Mouse (Mus musculus): ENCODE results near the gene 1810062G17Rik. TPM values are rescaled to one million over a fixed set of nuclear protein-coding genes. Genes with fewer than 3 reads are reported as not detected.
A peak's percentile ranks its signal among the peaks of the same experiment; 100 is the strongest.

The 1810062G17Rik gene
- total RNA-seq, 1 experiment, result 1.3 TPM

DNA sequence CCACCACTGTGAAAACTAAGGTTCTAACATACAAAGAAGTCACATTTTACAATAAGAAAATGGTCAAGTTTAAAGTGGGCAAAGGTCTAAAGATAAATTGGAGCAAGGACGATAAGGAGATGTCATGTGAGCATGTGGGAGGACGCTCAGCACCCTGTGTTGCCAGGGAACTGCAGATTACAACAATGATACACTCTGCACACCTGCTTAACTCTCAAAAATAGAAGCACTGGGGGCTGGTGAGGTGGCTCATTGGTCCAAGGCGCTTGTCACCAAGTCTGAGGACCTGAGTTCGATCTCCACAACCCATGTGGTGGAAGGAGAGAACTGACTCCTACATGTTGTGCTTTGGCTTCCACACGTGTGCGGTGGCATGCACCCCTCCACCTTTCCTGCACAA, 35.8 kb downstream of the 1810062G17Rik start:
- no peak overlapping the region for H3K4me3 ChIP-seq (ENCODE audit: insufficient read depth in 1 of 2, low read depth in 1 of 2, low read length in 2 of 2, poor library complexity in 1 of 2, severe bottlenecking in 1 of 2)
- H3K9me3 ChIP-seq (ENCODE audit: control insufficient read depth, insufficient read depth, low read depth, low read length), result no peaks in the 10 kb centered on the region
- TF ChIP-seq ZNF384 (IDR thresholded peaks at IDR 0.05; ENCODE audit: low read depth, low read length) (no peak), HCFC1 (IDR thresholded peaks at IDR 0.05; ENCODE audit: borderline replicate concordance, insufficient read depth, low read length) (no peak), CHD2 (IDR thresholded peaks at IDR 0.05; ENCODE audit: low read depth, low read length) (no peak)
- no peak for DNase-seq (ENCODE audit: low read depth, low spot score)
- H3K36me3 ChIP-seq (ENCODE audit: control insufficient read depth, insufficient read depth, low read length, poor library complexity, severe bottlenecking), result no peaks in the 10 kb centered on the region
- in situ Hi-C loops (cut with MboI; ENCODE audit: low sequenced_read_pairs in 2 of 2, unreplicated experiment in 2 of 2), result no loop called here
- no peak overlapping the region for H3K9ac ChIP-seq (ENCODE audit: insufficient read depth, low read depth, low read length, poor library complexity, severe bottlenecking)
- H3K27ac ChIP-seq (ENCODE audit: insufficient read depth, low read depth, low read length, poor library complexity, severe bottlenecking), result no peak overlapping the region
- H3K4me1 ChIP-seq (ENCODE audit: control insufficient read depth in 2 of 2, insufficient read depth in 2 of 2, low read length in 2 of 2, poor library complexity in 1 of 2), result no peaks in the 10 kb centered on the region

DNA sequence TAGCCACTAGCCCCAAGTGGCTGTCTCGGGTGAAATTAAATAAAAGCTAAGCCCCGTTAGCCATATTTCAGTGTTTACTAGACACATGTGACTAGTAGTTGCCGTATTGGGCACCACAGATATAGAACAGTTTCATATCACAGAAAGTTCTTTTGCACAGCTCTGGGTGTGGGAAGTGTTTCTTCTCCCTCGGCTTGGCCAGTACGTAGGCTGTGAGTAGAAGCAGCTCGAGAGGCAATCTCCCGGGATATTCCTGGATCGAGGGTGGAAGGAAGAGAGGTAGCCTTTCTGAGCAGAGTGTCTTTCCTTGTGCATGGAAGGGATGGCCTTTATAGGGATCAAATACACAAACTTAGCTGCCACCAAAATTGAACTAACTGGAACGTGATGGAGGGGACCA, 40.5 kb downstream of the 1810062G17Rik start:
- TF ChIP-seq ZNF384 (IDR thresholded peaks at IDR 0.05; ENCODE audit: low read depth, low read length), result no peak
- TF ChIP-seq MAFK (IDR thresholded peaks at IDR 0.05; ENCODE audit: insufficient read depth, low read depth, low read length), result no peak
- no peak for TF ChIP-seq ZC3H11A (IDR thresholded peaks at IDR 0.05; ENCODE audit: borderline replicate concordance, low read depth, low read length)
- TF ChIP-seq CHD2 (IDR thresholded peaks at IDR 0.05; ENCODE audit: low read depth, low read length), result no peak
- no peaks in the 10 kb centered on the region for H3K36me3 ChIP-seq (ENCODE audit: control insufficient read depth, insufficient read depth, low read length, poor library complexity, severe bottlenecking)
- in situ Hi-C loops (cut with MboI; ENCODE audit: low sequenced_read_pairs in 2 of 2, unreplicated experiment in 2 of 2), result no loop called here
- no peaks in the 10 kb centered on the region; a peak in 2 of 4 replicates for H3K4me1 ChIP-seq (ENCODE audit: control insufficient read depth in 2 of 2, insufficient read depth in 2 of 2, low read length in 2 of 2, poor library complexity in 1 of 2)
- H3K9me3 ChIP-seq (ENCODE audit: control insufficient read depth, insufficient read depth, low read depth, low read length), result no peaks in the 10 kb centered on the region
- H3K4me3 ChIP-seq (ENCODE audit: insufficient read depth in 1 of 2, low read depth in 1 of 2, low read length in 2 of 2, poor library complexity in 1 of 2, severe bottlenecking in 1 of 2), result no peak overlapping the region
- H3K9ac ChIP-seq (ENCODE audit: insufficient read depth, low read depth, low read length, poor library complexity, severe bottlenecking), result no peak overlapping the region
- no peak for DNase-seq (ENCODE audit: low read depth, low spot score)
- no peak overlapping the region for H3K27ac ChIP-seq (ENCODE audit: insufficient read depth, low read depth, low read length, poor library complexity, severe bottlenecking)

DNA sequence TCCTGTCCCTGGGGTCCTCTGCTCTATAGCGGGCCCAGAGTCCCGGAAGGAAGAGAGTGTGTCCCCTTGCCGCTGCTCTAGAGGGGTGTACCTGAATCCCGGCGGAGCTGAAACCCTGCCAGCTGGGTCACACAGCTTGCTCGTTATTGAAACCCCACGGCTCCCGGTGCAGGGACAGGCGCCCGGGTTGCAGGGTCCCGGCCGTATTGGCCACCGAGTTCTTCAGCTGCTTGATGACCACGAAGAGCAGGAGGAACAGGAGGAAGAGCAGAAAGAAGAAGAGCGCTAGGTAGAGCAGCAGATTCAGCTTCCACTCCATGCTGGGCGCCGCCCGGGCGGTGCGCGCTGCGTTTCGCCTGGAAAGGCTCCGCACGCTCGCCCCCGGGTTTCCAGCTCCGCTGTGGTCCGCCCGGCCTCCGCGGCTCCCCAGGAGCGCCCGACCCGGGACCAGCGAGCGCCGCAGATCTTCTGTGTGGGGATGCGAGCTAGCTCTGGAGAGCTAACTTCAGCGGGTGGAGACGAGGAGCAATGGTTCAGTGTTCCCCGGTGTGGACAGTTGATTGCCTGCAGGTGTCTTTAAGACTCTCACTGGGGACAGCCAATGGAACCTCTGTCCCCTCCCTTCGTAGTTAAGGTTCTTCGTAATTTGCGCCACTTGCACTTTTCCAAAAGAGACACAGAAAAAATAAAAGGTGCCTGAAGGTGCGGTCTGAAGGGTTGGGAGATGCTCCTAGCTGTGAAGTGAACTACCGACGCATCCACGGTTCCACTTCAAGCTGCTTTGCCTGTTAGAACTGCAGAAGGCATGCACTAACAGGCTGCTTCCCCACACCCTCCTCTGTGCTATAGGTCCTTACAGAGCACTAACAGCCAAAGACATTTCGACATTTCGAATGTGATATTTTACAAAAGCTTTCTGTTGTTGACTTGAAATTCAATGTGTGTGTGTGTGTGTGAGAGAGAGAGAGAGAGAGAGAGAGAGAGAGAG, 45.6 kb downstream of the 1810062G17Rik start, which contains the start of gene Gm11549:
Gm11549 (minus strand) TSS at position 741 of the 988 bp plus-strand sequence.
- in situ Hi-C loops (cut with MboI; ENCODE audit: low sequenced_read_pairs in 2 of 2, unreplicated experiment in 2 of 2), result no loop called here
- TF ChIP-seq ZNF384 (IDR thresholded peaks at IDR 0.05; ENCODE audit: low read depth, low read length), result no peak
- Histone ChIP-seq H3K36me3 (ENCODE audit: control insufficient read depth, insufficient read depth, low read length, poor library complexity, severe bottlenecking) (no peaks in the 10 kb centered on the region), H3K9me3 (ENCODE audit: control insufficient read depth, insufficient read depth, low read depth, low read length) (no peaks in the 10 kb centered on the region), H3K27ac (ENCODE audit: insufficient read depth, low read depth, low read length, poor library complexity, severe bottlenecking) (no peak within 1 kb of the TSS), H3K9ac (ENCODE audit: insufficient read depth, low read depth, low read length, poor library complexity, severe bottlenecking) (peak within 1 kb of the TSS; percentile 59), H3K4me3 (ENCODE audit: insufficient read depth in 1 of 2, low read depth in 1 of 2, low read length in 2 of 2, poor library complexity in 1 of 2, severe bottlenecking in 1 of 2) (peak within 1 kb of the TSS; percentile 59 to 62), H3K4me1 (ENCODE audit: control insufficient read depth in 2 of 2, insufficient read depth in 2 of 2, low read length in 2 of 2, poor library complexity in 1 of 2) (peaks cover 3 to 10% of the 10 kb centered on the region in 2 experiments)
- no peak for DNase-seq (ENCODE audit: low read depth, low spot score)

DNA sequence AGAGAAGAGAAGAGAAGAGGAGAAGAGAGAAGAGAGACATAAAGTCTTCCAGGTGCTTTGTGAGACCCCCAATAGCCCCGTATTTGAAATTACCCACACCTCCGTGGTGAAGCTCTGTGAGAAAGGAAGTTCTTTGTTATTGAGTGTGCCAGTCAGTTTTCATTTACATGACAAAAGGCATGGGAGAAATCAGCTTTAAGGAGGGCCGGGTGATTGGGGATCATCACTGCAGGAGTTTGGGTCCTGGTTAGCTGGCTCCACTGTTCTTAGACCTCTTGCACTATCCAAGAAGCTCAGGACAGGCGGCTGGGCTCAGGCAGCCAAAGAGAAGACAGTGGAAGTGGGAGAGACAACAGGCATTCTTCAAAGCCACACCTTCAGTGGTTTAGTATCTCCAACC, 46.4 kb downstream of the 1810062G17Rik start:
- Histone ChIP-seq H3K27ac (ENCODE audit: insufficient read depth, low read depth, low read length, poor library complexity, severe bottlenecking) (no peak overlapping the region), H3K4me1 (ENCODE audit: control insufficient read depth in 2 of 2, insufficient read depth in 2 of 2, low read length in 2 of 2, poor library complexity in 1 of 2) (peaks cover 3 to 10% of the 10 kb centered on the region in 2 experiments), H3K9ac (ENCODE audit: insufficient read depth, low read depth, low read length, poor library complexity, severe bottlenecking) (no peak overlapping the region), H3K9me3 (ENCODE audit: control insufficient read depth, insufficient read depth, low read depth, low read length) (no peaks in the 10 kb centered on the region), H3K36me3 (ENCODE audit: control insufficient read depth, insufficient read depth, low read length, poor library complexity, severe bottlenecking) (no peaks in the 10 kb centered on the region), H3K4me3 (ENCODE audit: insufficient read depth in 1 of 2, low read depth in 1 of 2, low read length in 2 of 2, poor library complexity in 1 of 2, severe bottlenecking in 1 of 2) (no peak overlapping the region)
- in situ Hi-C loops (cut with MboI; ENCODE audit: low sequenced_read_pairs in 2 of 2, unreplicated experiment in 2 of 2), result no loop called here
- TF ChIP-seq ZNF384 (IDR thresholded peaks at IDR 0.05; ENCODE audit: low read depth, low read length) (no peak), HCFC1 (IDR thresholded peaks at IDR 0.05; ENCODE audit: borderline replicate concordance, insufficient read depth, low read length) (no peak), ZC3H11A (IDR thresholded peaks at IDR 0.05; ENCODE audit: borderline replicate concordance, low read depth, low read length) (no peak), MAFK (IDR thresholded peaks at IDR 0.05; ENCODE audit: insufficient read depth, low read depth, low read length) (no peak), CHD2 (IDR thresholded peaks at IDR 0.05; ENCODE audit: low read depth, low read length) (no peak)
- no peak for DNase-seq (ENCODE audit: low read depth, low spot score)
